Mouse (Mus musculus): ENCODE measurements around the gene Kcnb1. TPM values are rescaled to one million over a fixed set of nuclear protein-coding genes. Genes with fewer than 3 reads are reported as not detected.

Gene Kcnb1
- polyA plus RNA-seq, 1 experiment from 2014 or later = 0.73 TPM

DNA sequence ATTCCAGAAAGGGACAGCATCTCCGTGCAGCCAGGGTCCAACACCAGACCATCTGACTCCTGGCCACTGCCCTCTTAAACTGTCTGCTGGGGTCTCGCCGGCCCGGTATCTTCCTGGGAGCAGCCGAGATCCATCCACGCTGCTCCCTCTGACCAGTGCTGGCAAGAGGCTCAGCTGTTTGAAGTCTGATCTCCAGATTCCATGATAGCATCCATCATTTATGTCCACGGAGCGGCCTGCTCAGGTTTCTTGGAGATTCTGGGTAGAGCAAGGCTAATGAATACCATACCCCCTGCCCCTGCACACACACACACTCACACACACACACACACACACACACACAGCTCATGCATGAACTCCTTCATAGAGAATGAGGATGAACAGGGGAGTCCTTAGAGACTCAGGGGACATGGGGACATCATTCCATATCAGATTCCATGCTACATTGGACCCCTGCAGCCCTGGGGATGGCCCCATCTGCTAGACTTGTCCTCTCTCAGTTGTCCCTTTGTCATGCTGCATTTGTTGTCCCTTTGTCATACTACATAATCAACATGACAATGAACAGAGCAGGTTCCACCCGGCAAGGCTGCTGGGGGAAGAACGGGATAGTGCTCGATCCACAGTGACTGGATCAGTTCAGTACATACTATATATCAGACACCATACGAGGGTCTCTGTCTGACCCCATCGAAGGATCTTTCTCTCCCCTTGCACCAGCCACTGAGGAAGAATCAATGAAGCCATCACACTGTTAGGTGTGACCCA lies 8.9 kb upstream of the Kcnb1 start:
- no peaks in the 10 kb centered on the region for H3K36me3 ChIP-seq (ENCODE audit: control insufficient read depth, insufficient read depth, low read length)
- no peak overlapping the region for H3K4me3 ChIP-seq (ENCODE audit: low read depth, low read length)
- H3K27me3 ChIP-seq (replicated peaks; ENCODE audit: control insufficient read depth, insufficient read depth, low read length) = no peaks in the 10 kb centered on the region
- no peaks in the 10 kb centered on the region for H3K4me1 ChIP-seq (replicated peaks; ENCODE audit: control insufficient read depth, insufficient read depth, low read length)
- no peak overlapping the region for H3K4me2 ChIP-seq
- H3K9me3 ChIP-seq (ENCODE audit: control insufficient read depth, low read length) = no peaks in the 10 kb centered on the region
- ATAC-seq (replicated peaks; ENCODE audit: low FRiP score) (no peak), DNase-seq (ENCODE audit: low spot score) (no peak)
- no peak overlapping the region for H3K9ac ChIP-seq (ENCODE audit: low read depth, low read length)
- no peak overlapping the region for H3K27ac ChIP-seq (ENCODE audit: low read depth, low read length)
- WGBS = 65% methylated on average over 13 of the region's 13 CpGs

DNA sequence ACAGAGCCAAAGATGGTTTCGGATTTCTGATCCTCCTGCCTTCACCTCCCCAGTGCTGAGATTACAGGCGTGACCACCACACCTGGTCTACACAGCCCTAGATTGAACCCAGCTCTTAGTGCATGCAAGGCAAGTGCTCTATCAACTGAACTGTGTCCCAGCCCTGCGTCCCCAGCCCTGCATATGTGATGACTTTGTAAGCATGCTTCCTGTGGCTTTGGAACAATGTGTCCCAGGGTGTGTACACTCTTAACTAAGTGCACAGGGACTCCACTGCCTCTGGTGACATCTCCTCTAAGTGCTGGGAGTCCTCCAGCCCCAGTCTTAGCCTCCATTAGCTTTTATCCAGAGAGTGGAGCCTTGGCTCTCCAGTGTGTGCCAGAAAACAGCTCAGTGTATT lies 3.4 kb upstream of the Kcnb1 start:
- H3K4me2 ChIP-seq = no peak overlapping the region

DNA sequence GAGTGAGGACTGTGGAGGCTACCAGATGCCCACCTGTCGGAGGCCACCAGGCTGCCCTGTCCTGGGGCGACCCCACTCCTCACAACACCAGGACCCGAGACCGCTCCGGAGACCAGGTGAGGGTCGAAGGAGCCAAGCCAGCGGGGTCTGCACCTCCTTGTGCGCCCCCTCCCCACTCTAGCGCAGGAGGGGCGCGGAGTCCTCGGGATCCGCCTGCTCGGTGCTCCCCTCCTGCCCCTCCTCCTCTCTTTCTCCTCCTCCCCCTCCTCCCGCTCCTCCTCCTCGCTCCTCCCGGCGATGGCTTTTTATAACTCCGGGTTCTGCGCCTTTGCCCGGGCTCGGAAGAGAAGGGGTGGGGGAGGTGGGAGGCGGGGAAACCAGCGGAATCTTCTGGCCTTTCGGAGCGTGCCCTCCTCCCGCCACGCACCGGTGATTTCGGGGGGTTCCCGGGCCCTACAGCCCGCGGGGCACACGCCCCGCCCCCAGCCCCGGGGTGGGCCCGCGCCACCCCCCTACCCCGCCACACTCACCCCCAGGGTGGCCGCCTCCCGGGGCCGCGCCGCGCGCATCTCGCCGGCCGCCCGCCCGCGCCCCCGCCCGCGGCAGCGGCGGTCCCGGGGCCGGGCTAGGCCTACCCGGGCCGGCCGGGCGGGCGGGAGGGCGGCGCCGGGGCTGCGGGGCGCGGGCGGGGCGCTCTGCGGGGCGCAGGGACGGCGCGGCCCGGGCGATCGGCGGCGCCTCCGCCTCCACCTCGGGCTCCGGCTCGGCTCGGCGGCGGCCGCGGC lies 472 bp downstream of the Kcnb1 start:
- no peak overlapping the region for H3K9ac ChIP-seq (ENCODE audit: low read depth, low read length)
- H3K27ac ChIP-seq (ENCODE audit: low read depth, low read length) = no peak overlapping the region
- H3K9me3 ChIP-seq (ENCODE audit: control insufficient read depth, low read length) = no peaks in the 10 kb centered on the region
- no peaks in the 10 kb centered on the region for H3K36me3 ChIP-seq (ENCODE audit: control insufficient read depth, insufficient read depth, low read length)
- 3% methylated on average over 49 of the region's 91 CpGs for WGBS
- 0 out of 2 replicates have a peak, but pooled peaks cover 6% of the 10 kb centered on the region for H3K4me1 ChIP-seq (replicated peaks; ENCODE audit: control insufficient read depth, insufficient read depth, low read length)
- ATAC-seq (replicated peaks; ENCODE audit: low FRiP score) (peak; percentile 26; the same call in 1 of the 2 replicates), DNase-seq (ENCODE audit: low spot score) (peak; percentile 41)
- H3K27me3 ChIP-seq (replicated peaks; ENCODE audit: control insufficient read depth, insufficient read depth, low read length) = peaks cover 62% of the 10 kb centered on the region
- peak overlapping the region; percentile 49 for H3K4me3 ChIP-seq (ENCODE audit: low read depth, low read length)
- peak overlapping the region; percentile 63 for H3K4me2 ChIP-seq

More for the DNA sequence above, 3.4 kb upstream of the Kcnb1 start:
- 77% methylated on average over 3 of the region's 3 CpGs for WGBS
- H3K27me3 ChIP-seq (replicated peaks; ENCODE audit: control insufficient read depth, insufficient read depth, low read length) = peaks cover 38% of the 10 kb centered on the region
- H3K9me3 ChIP-seq (ENCODE audit: control insufficient read depth, low read length) = no peaks in the 10 kb centered on the region
- no peak overlapping the region for H3K4me3 ChIP-seq (ENCODE audit: low read depth, low read length)
- no peak overlapping the region for H3K27ac ChIP-seq (ENCODE audit: low read depth, low read length)
- H3K9ac ChIP-seq (ENCODE audit: low read depth, low read length) = no peak overlapping the region
- H3K4me1 ChIP-seq (replicated peaks; ENCODE audit: control insufficient read depth, insufficient read depth, low read length) = 0 out of 2 replicates have a peak, but pooled peaks cover 5% of the 10 kb centered on the region
- ATAC-seq (replicated peaks; ENCODE audit: low FRiP score) = no peak
- no peaks in the 10 kb centered on the region for H3K36me3 ChIP-seq (ENCODE audit: control insufficient read depth, insufficient read depth, low read length)
- DNase-seq (ENCODE audit: low spot score) = no peak

DNA sequence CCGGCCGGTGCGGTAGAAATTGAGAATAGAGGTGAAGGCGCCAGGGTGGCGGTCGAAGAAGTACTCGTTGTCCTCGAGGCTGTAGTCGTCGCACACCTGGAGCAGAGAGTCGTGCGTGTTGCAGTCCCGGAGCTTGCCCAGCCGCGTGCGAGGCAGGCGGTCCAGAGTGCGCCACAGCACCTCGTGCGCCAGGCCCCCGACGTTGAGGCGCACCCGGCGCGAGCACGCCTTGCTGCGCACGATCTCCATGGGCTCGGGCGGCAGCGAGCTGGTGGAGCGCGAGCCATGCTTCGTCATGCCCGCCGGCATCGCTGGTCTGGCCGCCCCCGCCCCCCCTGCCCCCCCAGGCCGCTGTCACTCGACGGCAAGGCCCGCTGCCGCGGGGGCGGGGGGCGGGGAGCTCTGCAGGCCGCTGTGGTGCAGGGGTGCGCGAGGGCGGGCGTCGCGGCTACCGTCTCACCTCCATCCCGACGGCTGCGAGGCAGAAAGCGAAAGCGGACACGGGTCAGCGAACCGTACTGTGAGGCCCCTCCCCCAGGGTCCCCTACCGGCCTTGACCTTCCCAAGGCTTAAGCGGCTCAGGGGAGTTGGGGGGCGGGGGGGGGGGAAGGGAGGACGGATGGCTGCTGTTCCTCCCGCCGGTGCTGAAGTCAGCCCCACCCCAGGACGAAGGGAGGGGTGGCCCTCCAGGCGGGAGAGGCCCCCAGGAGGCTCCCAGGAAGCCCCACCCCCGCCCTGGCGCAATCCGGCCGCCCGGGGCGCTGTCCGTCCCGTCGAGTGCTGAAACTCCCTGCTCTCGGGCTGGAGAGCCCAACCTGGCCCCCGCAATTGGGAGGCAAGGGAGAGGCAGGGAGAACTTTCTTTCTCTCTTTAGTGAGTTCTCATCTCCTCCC lies 1.4 kb downstream of the Kcnb1 start:
- Histone ChIP-seq H3K4me2 (peak overlapping the region; percentile 63), H3K4me1 (replicated peaks; ENCODE audit: control insufficient read depth, insufficient read depth, low read length) (0 out of 2 replicates have a peak, but pooled peaks cover 6% of the 10 kb centered on the region), H3K27ac (ENCODE audit: low read depth, low read length) (no peak overlapping the region), H3K27me3 (replicated peaks; ENCODE audit: control insufficient read depth, insufficient read depth, low read length) (peaks cover 62% of the 10 kb centered on the region), H3K9ac (ENCODE audit: low read depth, low read length) (no peak overlapping the region), H3K9me3 (ENCODE audit: control insufficient read depth, low read length) (no peaks in the 10 kb centered on the region), H3K4me3 (ENCODE audit: low read depth, low read length) (peak overlapping the region; percentile 49), H3K36me3 (ENCODE audit: control insufficient read depth, insufficient read depth, low read length) (no peaks in the 10 kb centered on the region)
- ATAC-seq (replicated peaks; ENCODE audit: low FRiP score) = peak; percentile 64; the same call in 1 of the 2 replicates
- peak; percentile 82 for DNase-seq (ENCODE audit: low spot score)
- 10% methylated on average over 78 of the region's 83 CpGs for WGBS

DNA sequence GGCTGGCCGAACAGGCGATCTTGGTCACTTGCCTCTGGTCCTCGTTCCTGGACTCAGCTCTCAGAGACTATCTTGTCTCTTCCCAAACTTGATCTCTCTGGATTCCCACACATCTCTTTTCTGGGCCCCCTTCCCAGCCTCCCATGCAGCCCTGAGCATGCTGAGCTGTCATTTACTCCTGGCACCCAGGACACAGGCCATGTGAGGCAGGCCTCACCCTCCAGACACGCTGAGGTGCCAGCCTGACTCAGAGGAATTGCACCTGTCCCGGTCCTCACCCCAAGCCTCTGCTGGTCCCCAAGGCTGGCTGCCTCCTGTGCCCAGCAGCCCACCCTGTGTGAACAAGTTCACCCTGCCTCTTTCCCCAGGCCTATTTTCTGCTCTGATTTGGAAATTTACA lies 2.8 kb downstream of the Kcnb1 start:
- ATAC-seq (replicated peaks; ENCODE audit: low FRiP score) = no peak
- WGBS = 74% methylated on average over 5 of the region's 5 CpGs
- 0 out of 2 replicates have a peak, but pooled peaks cover 6% of the 10 kb centered on the region for H3K4me1 ChIP-seq (replicated peaks; ENCODE audit: control insufficient read depth, insufficient read depth, low read length)
- no peak overlapping the region for H3K4me3 ChIP-seq (ENCODE audit: low read depth, low read length)
- no peak overlapping the region for H3K4me2 ChIP-seq
- no peaks in the 10 kb centered on the region for H3K36me3 ChIP-seq (ENCODE audit: control insufficient read depth, insufficient read depth, low read length)
- peaks cover 62% of the 10 kb centered on the region for H3K27me3 ChIP-seq (replicated peaks; ENCODE audit: control insufficient read depth, insufficient read depth, low read length)
- H3K27ac ChIP-seq (ENCODE audit: low read depth, low read length) = no peak overlapping the region
- no peak overlapping the region for H3K9ac ChIP-seq (ENCODE audit: low read depth, low read length)
- no peak for DNase-seq (ENCODE audit: low spot score)
- no peaks in the 10 kb centered on the region for H3K9me3 ChIP-seq (ENCODE audit: control insufficient read depth, low read length)

DNA sequence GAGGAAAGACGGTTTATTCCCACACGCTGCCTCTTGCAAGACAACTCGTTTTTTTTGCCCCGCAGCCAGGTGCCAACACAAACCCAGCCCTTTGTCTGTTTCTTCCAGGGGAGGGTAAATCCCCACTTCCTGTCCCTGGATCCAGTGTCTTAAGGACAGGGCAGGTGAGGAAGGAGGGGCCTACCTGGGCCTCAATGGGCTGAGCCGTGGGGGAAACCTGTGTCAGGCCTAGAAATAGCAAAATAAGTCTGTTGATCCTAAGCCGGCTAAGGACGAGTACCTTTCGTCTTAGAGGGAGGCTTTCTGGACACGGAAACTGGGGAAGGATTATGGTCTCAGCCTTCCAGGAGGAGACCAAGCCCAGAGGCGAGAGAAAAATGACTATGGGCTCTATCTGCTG lies 3.4 kb downstream of the Kcnb1 start:
- 0 out of 2 replicates have a peak, but pooled peaks cover 6% of the 10 kb centered on the region for H3K4me1 ChIP-seq (replicated peaks; ENCODE audit: control insufficient read depth, insufficient read depth, low read length)
- peaks cover 56% of the 10 kb centered on the region for H3K27me3 ChIP-seq (replicated peaks; ENCODE audit: control insufficient read depth, insufficient read depth, low read length)
- no peaks in the 10 kb centered on the region for H3K36me3 ChIP-seq (ENCODE audit: control insufficient read depth, insufficient read depth, low read length)
- 51% methylated on average over 10 of the region's 10 CpGs for WGBS
- no peak overlapping the region for H3K9ac ChIP-seq (ENCODE audit: low read depth, low read length)
- no peak overlapping the region for H3K27ac ChIP-seq (ENCODE audit: low read depth, low read length)
- no peaks in the 10 kb centered on the region for H3K9me3 ChIP-seq (ENCODE audit: control insufficient read depth, low read length)
- no peak for ATAC-seq (replicated peaks; ENCODE audit: low FRiP score)
- no peak overlapping the region for H3K4me3 ChIP-seq (ENCODE audit: low read depth, low read length)
- H3K4me2 ChIP-seq = no peak overlapping the region
- DNase-seq (ENCODE audit: low spot score) = no peak

DNA sequence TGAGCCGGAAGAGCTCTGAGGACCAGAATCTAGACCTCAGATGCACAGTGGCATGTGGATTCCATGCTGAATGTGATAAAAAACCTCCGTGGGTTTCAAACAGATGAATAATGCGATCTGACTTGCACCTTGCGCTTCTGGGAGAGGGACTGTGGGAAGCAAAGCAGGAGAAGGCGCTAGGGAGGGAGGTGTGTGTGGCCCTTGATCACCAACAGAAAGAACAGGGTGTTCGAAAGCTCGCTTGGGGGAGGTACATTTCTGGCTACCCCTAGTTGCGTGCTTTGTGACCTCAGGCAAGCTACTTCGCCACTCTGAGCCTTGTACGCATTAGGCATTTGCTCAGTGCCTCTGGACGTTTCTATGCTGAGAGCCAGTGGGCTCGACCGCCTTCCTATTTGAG lies 4.0 kb downstream of the Kcnb1 start:
- H3K27me3 ChIP-seq (replicated peaks; ENCODE audit: control insufficient read depth, insufficient read depth, low read length) = peaks cover 51% of the 10 kb centered on the region
- H3K4me3 ChIP-seq (ENCODE audit: low read depth, low read length) = no peak overlapping the region
- no peak overlapping the region for H3K4me2 ChIP-seq
- H3K4me1 ChIP-seq (replicated peaks; ENCODE audit: control insufficient read depth, insufficient read depth, low read length) = 0 out of 2 replicates have a peak, but pooled peaks cover 6% of the 10 kb centered on the region
- DNase-seq (ENCODE audit: low spot score) (no peak), ATAC-seq (replicated peaks; ENCODE audit: low FRiP score) (no peak)
- H3K27ac ChIP-seq (ENCODE audit: low read depth, low read length) = no peak overlapping the region
- no peaks in the 10 kb centered on the region for H3K36me3 ChIP-seq (ENCODE audit: control insufficient read depth, insufficient read depth, low read length)
- H3K9ac ChIP-seq (ENCODE audit: low read depth, low read length) = no peak overlapping the region
- no peaks in the 10 kb centered on the region for H3K9me3 ChIP-seq (ENCODE audit: control insufficient read depth, low read length)
- 52% methylated on average over 13 of the region's 13 CpGs for WGBS

DNA sequence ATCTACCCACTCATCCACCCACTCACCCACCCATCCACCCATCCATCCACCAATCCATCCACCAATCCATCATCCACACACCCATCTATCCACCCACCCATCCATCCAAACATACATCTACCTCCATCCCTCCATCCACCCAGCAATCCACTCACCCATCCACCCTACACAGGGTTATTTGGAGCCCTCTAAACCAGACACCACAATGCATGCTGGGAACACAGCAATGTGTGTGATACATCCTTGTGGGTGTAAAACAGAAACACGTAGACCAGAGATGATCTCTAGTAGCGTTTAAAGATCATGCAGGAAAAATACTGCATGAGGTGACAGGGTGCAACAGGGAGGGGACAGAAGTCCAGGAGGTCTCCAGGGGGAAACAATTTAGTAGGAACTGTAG lies 4.5 kb downstream of the Kcnb1 start:
- no peak overlapping the region for H3K4me3 ChIP-seq (ENCODE audit: low read depth, low read length)
- H3K9ac ChIP-seq (ENCODE audit: low read depth, low read length) = no peak overlapping the region
- H3K27me3 ChIP-seq (replicated peaks; ENCODE audit: control insufficient read depth, insufficient read depth, low read length) = peaks cover 45% of the 10 kb centered on the region
- ATAC-seq (replicated peaks; ENCODE audit: low FRiP score) (no peak), DNase-seq (ENCODE audit: low spot score) (no peak)
- H3K27ac ChIP-seq (ENCODE audit: low read depth, low read length) = no peak overlapping the region
- H3K36me3 ChIP-seq (ENCODE audit: control insufficient read depth, insufficient read depth, low read length) = no peaks in the 10 kb centered on the region
- 0 out of 2 replicates have a peak, but pooled peaks cover 6% of the 10 kb centered on the region for H3K4me1 ChIP-seq (replicated peaks; ENCODE audit: control insufficient read depth, insufficient read depth, low read length)
- 75% methylated on average over 2 of the region's 2 CpGs for WGBS
- no peaks in the 10 kb centered on the region for H3K9me3 ChIP-seq (ENCODE audit: control insufficient read depth, low read length)
- H3K4me2 ChIP-seq = no peak overlapping the region
